Mouse (Mus musculus): ENCODE data around the gene Klf6.

The Klf6 gene

GRCm38 (mm10) chr13:5863408-5863891 is 2.2 kb downstream of the Klf6 start:
- DNase-seq (ENCODE audit: low spot score in 2 of 2), result peak in 1 of 2 experiments; percentile 15

- no peak for DNase-seq (ENCODE audit: low spot score in 2 of 2)
Observed at GRCm38 (mm10) chr13:5864265-5865097, 3.2 kb downstream of the Klf6 start.

- DNase-seq (ENCODE audit: low spot score in 2 of 2), result no peak
Observed at GRCm38 (mm10) chr13:5865098-5865415, 3.8 kb downstream of the Klf6 start.

- DNase-seq (ENCODE audit: low spot score in 2 of 2), result no peak
Observed at GRCm38 (mm10) chr13:5866091-5866490, 4.8 kb downstream of the Klf6 start.

- DNase-seq (ENCODE audit: low spot score in 2 of 2), result no peak
Observed at GRCm38 (mm10) chr13:5866532-5866931, 5.2 kb downstream of the Klf6 start.

GRCm38 (mm10) chr13:5868376-5868775 is 7.1 kb downstream of the Klf6 start:
- no peak for DNase-seq (ENCODE audit: low spot score in 2 of 2)

GRCm38 (mm10) chr13:5869433-5869832 is 8.2 kb downstream of the Klf6 start:
- no peak for DNase-seq (ENCODE audit: low spot score in 2 of 2)

- no peak for DNase-seq (ENCODE audit: low spot score in 2 of 2)
Observed at GRCm38 (mm10) chr13:5869842-5870241, 8.6 kb downstream of the Klf6 start.

GRCm38 (mm10) chr13:5870382-5871272 is 9.3 kb downstream of the Klf6 start:
- DNase-seq (ENCODE audit: low spot score in 2 of 2), result no peak

- peak in 1 of 2 experiments; percentile 13 for DNase-seq (ENCODE audit: low spot score in 2 of 2)
Observed at GRCm38 (mm10) chr13:5871414-5871813, 10.1 kb downstream of the Klf6 start.

- DNase-seq (ENCODE audit: low spot score in 2 of 2), result no peak
Observed at GRCm38 (mm10) chr13:5873681-5874080, 12.4 kb downstream of the Klf6 start.

GRCm38 (mm10) chr13:5875478-5875877 is 14.2 kb downstream of the Klf6 start:
- no peak for DNase-seq (ENCODE audit: low spot score in 2 of 2)

- no peak for DNase-seq (ENCODE audit: low spot score in 2 of 2)
Observed at GRCm38 (mm10) chr13:5878748-5879147, 17.5 kb downstream of the Klf6 start.

GRCm38 (mm10) chr13:5886810-5887209 is 25.5 kb downstream of the Klf6 start:
- DNase-seq (ENCODE audit: low spot score in 2 of 2), result no peak

GRCm38 (mm10) chr13:5888164-5888563 is 26.9 kb downstream of the Klf6 start:
- DNase-seq (ENCODE audit: low spot score in 2 of 2), result no peak

GRCm38 (mm10) chr13:5888731-5889130 is 27.4 kb downstream of the Klf6 start:
- DNase-seq (ENCODE audit: low spot score in 2 of 2), result no peak

- DNase-seq (ENCODE audit: low spot score in 2 of 2), result no peak
Observed at GRCm38 (mm10) chr13:5890035-5890434, 28.8 kb downstream of the Klf6 start.

- DNase-seq (ENCODE audit: low spot score in 2 of 2), result no peak
Observed at GRCm38 (mm10) chr13:5892684-5893447, 31.6 kb downstream of the Klf6 start.

GRCm38 (mm10) chr13:5894910-5895309 is 33.6 kb downstream of the Klf6 start:
- no peak for DNase-seq (ENCODE audit: low spot score in 2 of 2)

- DNase-seq (ENCODE audit: low spot score in 2 of 2), result no peak
Observed at GRCm38 (mm10) chr13:5895851-5896250, 34.6 kb downstream of the Klf6 start.

- DNase-seq (ENCODE audit: low spot score in 2 of 2), result peak in 1 of 2 experiments; percentile 15
Observed at GRCm38 (mm10) chr13:5897176-5897959, 36.1 kb downstream of the Klf6 start.
